Mouse (Mus musculus): ENCODE data around the gene Gm13278. TPM values are rescaled to one million over a fixed set of nuclear protein-coding genes. Genes with fewer than 3 reads are reported as not detected.
"Not testable (repeated sequence)": the region's sequence is repeated elsewhere in the genome, so short reads cannot be mapped to it uniquely, and the experiment has no call there.

Gm13278 gene
- total RNA-seq, 2 experiments from 2014 or later, result not detected

GRCm38 (mm10) chr4:88782335-88782734 lies 9.0 kb upstream of the Gm13278 start:
- DNase-seq (ENCODE audit: low spot score in 2 of 2); intact Hi-C loops (cut with DNase I): not testable (repeated sequence)

- DNase-seq (ENCODE audit: low spot score in 2 of 2); intact Hi-C loops (cut with DNase I): not testable (repeated sequence)
Measured at GRCm38 (mm10) chr4:88785409-88785808, 5.9 kb upstream of the Gm13278 start, which contains the start of gene Gm13276. TSS of gene Gm13276 (plus strand) at chr4:88785709.

GRCm38 (mm10) chr4:88788402-88788801 lies 2.9 kb upstream of the Gm13278 start, which contains the start of gene Gm13277:
TSS of gene Gm13277 (plus strand) at chr4:88788632.
- intact Hi-C loops (cut with DNase I), result not testable (repeated sequence)

GRCm38 (mm10) chr4:88793936-88794675 lies 2.8 kb downstream of the Gm13278 start, which contains the start of gene Gm13275:
TSS of gene Gm13275 (plus strand) at chr4:88794487.
- intact Hi-C loops (cut with DNase I), result not testable (repeated sequence)
- DNase-seq (ENCODE audit: low spot score in 2 of 2), result peak; percentile 32 to 41

More at GRCm38 (mm10) chr4:88788402-88788801, 2.9 kb upstream of the Gm13278 start, which contains the start of gene Gm13277:
- peak; percentile 56 to 76 for DNase-seq (ENCODE audit: low spot score in 2 of 2)

- intact Hi-C loops (cut with DNase I); DNase-seq (ENCODE audit: low spot score in 2 of 2): not testable (repeated sequence)
Measured at GRCm38 (mm10) chr4:88797097-88797496, 5.7 kb downstream of the Gm13278 start, which contains the start of gene Gm13279. TSS of gene Gm13279 (plus strand) at chr4:88797397.

GRCm38 (mm10) chr4:88799365-88799764 lies 8.0 kb downstream of the Gm13278 start, which contains the start of gene Gm13285:
TSS of gene Gm13285 (plus strand) at chr4:88799665.
- intact Hi-C loops (cut with DNase I); DNase-seq (ENCODE audit: low spot score in 2 of 2): not testable (repeated sequence)

- intact Hi-C loops (cut with DNase I), result not testable (repeated sequence)
Measured at GRCm38 (mm10) chr4:88802954-88803353, 11.6 kb downstream of the Gm13278 start, which contains the start of gene Gm13287. TSS of gene Gm13287 (plus strand) at chr4:88803254.

GRCm38 (mm10) chr4:88805231-88805630 lies 13.9 kb downstream of the Gm13278 start, which contains the start of gene Gm13288:
TSS of gene Gm13288 (plus strand) at chr4:88805531.
- DNase-seq (ENCODE audit: low spot score in 2 of 2); intact Hi-C loops (cut with DNase I): not testable (repeated sequence)

More at GRCm38 (mm10) chr4:88802954-88803353, 11.6 kb downstream of the Gm13278 start, which contains the start of gene Gm13287:
- not testable (repeated sequence) for DNase-seq (ENCODE audit: low spot score in 2 of 2)

GRCm38 (mm10) chr4:88805761-88806160 lies 14.4 kb downstream of the Gm13278 start:
- intact Hi-C loops (cut with DNase I); DNase-seq (ENCODE audit: low spot score in 2 of 2): not testable (repeated sequence)

- no peak for DNase-seq (ENCODE audit: low spot score in 2 of 2)
- intact Hi-C loops (cut with DNase I), result no loop called here
Measured at GRCm38 (mm10) chr4:88815928-88816327, 24.6 kb downstream of the Gm13278 start, which contains the start of gene Ifna7. TSS of gene Ifna7 (plus strand) at chr4:88816228.

GRCm38 (mm10) chr4:88819659-88820058 lies 28.3 kb downstream of the Gm13278 start, which contains the start of gene Ifna11:
TSS of gene Ifna11 (plus strand) at chr4:88819959.
- intact Hi-C loops (cut with DNase I), result no loop called here
- DNase-seq (ENCODE audit: low spot score in 2 of 2), result no peak

GRCm38 (mm10) chr4:88822995-88823394 lies 31.6 kb downstream of the Gm13278 start:
- intact Hi-C loops (cut with DNase I), result no loop called here
- DNase-seq (ENCODE audit: low spot score in 2 of 2), result peak in 1 of 2 experiments; percentile 19

GRCm38 (mm10) chr4:88827116-88827515 lies 35.8 kb downstream of the Gm13278 start, which contains the start of gene Ifna6:
TSS of gene Ifna6 (plus strand) at chr4:88827416.
- DNase-seq (ENCODE audit: low spot score in 2 of 2); intact Hi-C loops (cut with DNase I): not testable (repeated sequence)

- peak in 1 of 2 experiments; percentile 31 for DNase-seq (ENCODE audit: low spot score in 2 of 2)
- intact Hi-C loops (cut with DNase I), result no loop called here
Measured at GRCm38 (mm10) chr4:88830523-88830922, 39.2 kb downstream of the Gm13278 start.

- intact Hi-C loops (cut with DNase I); DNase-seq (ENCODE audit: low spot score in 2 of 2): not testable (repeated sequence)
Measured at GRCm38 (mm10) chr4:88835225-88835624, 43.9 kb downstream of the Gm13278 start, which contains the start of gene Ifna5. TSS of gene Ifna5 (plus strand) at chr4:88835525.

GRCm38 (mm10) chr4:88838828-88839227 lies 47.5 kb downstream of the Gm13278 start:
- intact Hi-C loops (cut with DNase I), result no loop called here
- DNase-seq (ENCODE audit: low spot score in 2 of 2), result peak in 1 of 2 experiments; percentile 4

- intact Hi-C loops (cut with DNase I), result no loop called here
- DNase-seq (ENCODE audit: low spot score in 2 of 2), result no peak
Measured at GRCm38 (mm10) chr4:88840058-88840457, 48.7 kb downstream of the Gm13278 start.

GRCm38 (mm10) chr4:88841438-88841911 lies 50.1 kb downstream of the Gm13278 start, which contains the start of gene Ifna4:
TSS of gene Ifna4 (plus strand) at chr4:88841861.
- intact Hi-C loops (cut with DNase I), result no loop called here
- DNase-seq (ENCODE audit: low spot score in 2 of 2), result no peak

Measured in left cerebral cortex, postnatal 25 days (tissue).